21 mouse cellular contexts compared by ENCODE assay signal in the genomic region with DNA sequence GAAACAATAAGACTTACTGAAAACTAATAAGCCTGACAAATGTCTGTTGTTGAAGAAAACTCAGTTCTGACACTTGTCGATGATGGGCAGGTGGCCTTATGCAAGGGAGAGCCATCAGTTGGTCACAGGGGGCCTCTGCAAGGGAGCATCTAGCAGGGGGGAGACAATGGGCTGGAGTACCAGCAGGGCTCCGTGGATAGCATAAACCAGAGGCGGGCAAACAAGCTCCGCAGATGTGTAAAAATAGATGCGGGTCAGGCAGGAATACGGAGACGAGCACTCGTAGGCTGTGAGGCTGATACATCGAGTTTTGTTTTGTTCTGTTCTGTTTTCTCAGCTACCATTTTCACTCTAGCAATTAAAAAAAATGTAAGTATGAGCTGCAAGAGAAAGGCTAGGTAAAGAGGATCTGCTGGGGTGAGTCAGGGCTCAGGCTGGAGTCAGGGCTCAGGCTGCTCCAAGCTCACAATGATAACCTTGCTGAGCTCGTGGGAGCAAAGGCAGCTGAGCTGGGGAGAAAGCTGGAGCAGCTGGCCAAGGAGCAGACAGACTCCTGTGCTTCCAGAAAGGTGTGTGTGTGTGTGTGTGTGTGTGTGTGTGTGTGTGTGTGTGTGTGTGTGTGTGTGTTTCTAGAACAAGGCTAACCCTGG. TPM values are rescaled to one million over a fixed set of nuclear protein-coding genes. Genes with fewer than 3 reads are reported as not detected.
DNase-seq lines count a peak whose midpoint lies in the region; ATAC-seq and TF ChIP-seq lines count a peak whose summit lies in the region.
"Had no signal": no experiment of that assay in that cellular context is flagged by ENCODE, and none has a peak within 500 bp of the region (broad histone marks: within the 10 kb centered on the region; RNA-seq: fewer than 3 reads in every experiment).

No protein-coding gene starts in this region.

- TF ChIP-seq POLR2A in heart, adult 2 months (IDR thresholded peaks at IDR 0.05; ENCODE audit: insufficient read depth, low read depth, low read length): no peak
- no peak for TF ChIP-seq POLR2A in olfactory bulb, adult 2 months (IDR thresholded peaks at IDR 0.05; ENCODE audit: insufficient read depth, low read depth, low read length)

- H3K9me3 ChIP-seq in heart, embryonic 13.5 days: no peaks in the 10 kb centered on the region
- H3K9me3 ChIP-seq in heart, postnatal 0 days (replicated peaks; ENCODE audit: control insufficient read depth, low read length): no peaks in the 10 kb centered on the region
- H3K9me3 ChIP-seq: embryonic facial prominence, embryonic 12.5 days; forebrain, embryonic 12.5 days; intestine, embryonic 15.5 days had no signal

- TF ChIP-seq EP300 in heart, adult 2 months (IDR thresholded peaks at IDR 0.05; ENCODE audit: insufficient read depth, low read depth, low read length): no peak
- TF ChIP-seq EP300 in heart, postnatal 0 days (IDR thresholded peaks at IDR 0.05; ENCODE audit: low read depth): no peak

- H3K4me3 ChIP-seq in heart, adult 2 months: no peak overlapping the region
- H3K4me3 ChIP-seq in heart, embryonic 13.5 days: peak overlapping the region; percentile 31
- peak overlapping the region; percentile 6; the same call in 1 of the 2 replicates for H3K4me3 ChIP-seq in heart, postnatal 0 days (ENCODE audit: low read depth, low read length)
- no peak overlapping the region for H3K4me3 ChIP-seq in olfactory bulb, adult 2 months (ENCODE audit: insufficient read depth, low read depth, low read length)
- H3K4me3 ChIP-seq: embryonic facial prominence, embryonic 12.5 days; forebrain, embryonic 12.5 days; intestine, embryonic 15.5 days had no signal

- intact Hi-C loops in heart, adult 2 months (cut with DNase I): no loop called here
- intact Hi-C loops in heart, postnatal 36 days (cut with DNase I): no loop called here
- intact Hi-C loops in heart, postnatal 10 days (cut with DNase I): no loop called here

- no peaks in the 10 kb centered on the region for H3K27me3 ChIP-seq in heart, adult 2 months (ENCODE audit: control insufficient read depth, insufficient read depth, low read length)
- peaks cover 13% of the 10 kb centered on the region; the same call in 1 of the 2 replicates for H3K27me3 ChIP-seq in heart, embryonic 13.5 days (replicated peaks)
- no peaks in the 10 kb centered on the region for H3K27me3 ChIP-seq in heart, postnatal 0 days (ENCODE audit: control insufficient read depth, insufficient read depth, low read length)
- H3K27me3 ChIP-seq: embryonic facial prominence, embryonic 12.5 days; forebrain, embryonic 12.5 days had no signal

- TF ChIP-seq CTCF in heart, adult 2 months (IDR thresholded peaks at IDR 0.05): no peak
- TF ChIP-seq CTCF in heart, postnatal 0 days (IDR thresholded peaks at IDR 0.05; ENCODE audit: low read depth): no peak
- no peak for TF ChIP-seq CTCF in olfactory bulb, adult 2 months (IDR thresholded peaks at IDR 0.05; ENCODE audit: insufficient read depth, low read depth, low read length)

- H3K79me2 ChIP-seq in heart, adult 2 months (replicated peaks; ENCODE audit: control insufficient read depth, insufficient read depth, low read length): no peaks in the 10 kb centered on the region

- peak; percentile 76 for DNase-seq in heart, adult 11 months
- DNase-seq in heart, adult 2 months: no peak
- no peak for DNase-seq in heart, postnatal 36 days
- DNase-seq in heart, postnatal 0 days (ENCODE audit: low spot score): no peak
- DNase-seq in heart, postnatal 10 days: no peak
- DNase-seq: adrenal gland, postnatal 10 days; cerebellum, adult 11-12 months; cerebellum, adult 9-10 months; cerebellum, postnatal 25 days; forebrain, postnatal 0 days; gastrocnemius, postnatal 25 days; kidney, adult 18-20 months had no signal

- peak overlapping the region; percentile 60 for H3K4me2 ChIP-seq in heart, embryonic 13.5 days
- H3K4me2 ChIP-seq in heart, postnatal 0 days (ENCODE audit: low read depth, low read length): peak overlapping the region; percentile 35; the same call in 1 of the 2 replicates
- H3K4me2 ChIP-seq: embryonic facial prominence, embryonic 12.5 days; forebrain, embryonic 12.5 days; hindbrain, embryonic 14.5 days; intestine, embryonic 15.5 days had no signal

- ATAC-seq in heart, embryonic 13.5 days (ENCODE audit: extremely low read depth, insufficient number of reproducible peaks, low FRiP score, low TSS enrichment): no peak
- no peak for ATAC-seq in heart, postnatal 0 days (ENCODE audit: insufficient read depth, low read depth)
- ATAC-seq: forebrain, postnatal 0 days; intestine, embryonic 15.5 days had no signal

- no peak overlapping the region for H3K9ac ChIP-seq in heart, adult 2 months (ENCODE audit: low read depth, low read length)
- H3K9ac ChIP-seq in heart, embryonic 13.5 days: peak overlapping the region; percentile 61
- no peak overlapping the region for H3K9ac ChIP-seq in heart, postnatal 0 days (replicated peaks; ENCODE audit: low read depth, low read length)
- H3K9ac ChIP-seq: embryonic facial prominence, embryonic 12.5 days; forebrain, embryonic 12.5 days; forebrain, postnatal 0 days; hindbrain, embryonic 14.5 days; intestine, embryonic 15.5 days had no signal

- H3K27ac ChIP-seq in heart, adult 2 months: no peak overlapping the region
- no peak overlapping the region for H3K27ac ChIP-seq in heart, embryonic 13.5 days (replicated peaks)
- no peak overlapping the region for H3K27ac ChIP-seq in heart, postnatal 0 days (ENCODE audit: low read depth)
- peak overlapping the region; percentile 92 for H3K27ac ChIP-seq in olfactory bulb, adult 2 months (ENCODE audit: insufficient read depth, low read depth, low read length)
- H3K27ac ChIP-seq: embryonic facial prominence, embryonic 12.5 days; forebrain, embryonic 12.5 days; hindbrain, embryonic 14.5 days; intestine, embryonic 15.5 days had no signal

- H3K36me3 ChIP-seq in heart, adult 2 months (ENCODE audit: control insufficient read depth, insufficient read depth, low read length): no peaks in the 10 kb centered on the region
- H3K36me3 ChIP-seq in heart, embryonic 13.5 days: no peaks in the 10 kb centered on the region
- H3K36me3 ChIP-seq in heart, postnatal 0 days (replicated peaks; ENCODE audit: control insufficient read depth, insufficient read depth, low read length): no peaks in the 10 kb centered on the region
- H3K36me3 ChIP-seq: embryonic facial prominence, embryonic 12.5 days; forebrain, embryonic 12.5 days; intestine, embryonic 15.5 days had no signal

- no peaks in the 10 kb centered on the region for H3K4me1 ChIP-seq in heart, adult 2 months (ENCODE audit: control insufficient read depth, insufficient read depth, low read length)
- H3K4me1 ChIP-seq in heart, embryonic 13.5 days: peaks cover 11% of the 10 kb centered on the region; the same call in 1 of the 2 replicates
- no peaks in the 10 kb centered on the region for H3K4me1 ChIP-seq in heart, postnatal 0 days (ENCODE audit: control insufficient read depth, insufficient read depth)
- H3K4me1 ChIP-seq in olfactory bulb, adult 2 months (ENCODE audit: control insufficient read depth, insufficient read depth, low read length): peaks cover 11% of the 10 kb centered on the region
- H3K4me1 ChIP-seq: embryonic facial prominence, embryonic 12.5 days; intestine, embryonic 15.5 days had no signal

- WGBS in heart, adult 2 months: 57% methylated on average over 10 of the region's 10 CpGs
- WGBS in heart, embryonic 13.5 days: 29% methylated on average over 10 of the region's 10 CpGs
- WGBS in heart, postnatal 0 days: 32% methylated on average over 10 of the region's 10 CpGs
- 19% methylated on average over 10 of the region's 10 CpGs for WGBS in olfactory bulb, adult 2 months

RNA-seq across cellular contexts. Expression of a gene that starts 40.3 kb away (rescaled TPM):
- total RNA-seq in heart, adult 2 months (2021): 1 to 10 TPM; 2.9 to 3.5 TPM
- polyA plus RNA-seq in heart, adult 2 months (2012; rRNA removed): 5.9 and 7.7 TPM in 2 replicates
- 1.9 and 2.9 TPM in 2 replicates for polyA plus RNA-seq in heart, embryonic 13.5 days (2015; fragmentation: Nextera tagmentation; extraction: Ambion mirVana)
- 1 to 10 TPM; 4.2 to 4.3 TPM for total RNA-seq in heart, postnatal 36 days (2021)
- total RNA-seq in heart, postnatal 0 days (2014; rRNA removed; ENCODE audit: low replicate concordance): 7.7 and 13.0 TPM in 2 replicates
- 5.4 and 5.5 TPM in 2 replicates for polyA plus RNA-seq in heart, postnatal 0 days (2015; fragmentation: Nextera tagmentation; extraction: Ambion mirVana)
- 1 to 10 TPM; 6.5 to 8.6 TPM for total RNA-seq in heart, postnatal 10 days (2021)
- not detected in 2 replicates for polyA plus RNA-seq in olfactory bulb, adult 2 months (2012; ENCODE audit: insufficient read depth, insufficient read length, low replicate concordance, missing spikeins)
- total RNA-seq: granulocyte monocyte progenitor cell, adult 5-6 weeks; MEL had no signal
- polyA plus RNA-seq: C2C12 had no signal

Comparison
In these comparisons a context has a peak if more than half of its experiments do, and no peak if none do; other contexts are left out.
1. H3K4me3 ChIP-seq: peak in heart, embryonic 13.5 days (single experiment) and heart, postnatal 0 days (single experiment); none in heart, adult 2 months (single experiment) and olfactory bulb, adult 2 months (single experiment).